Mouse (Mus musculus) testis, postnatal 14 days (tissue): Measurements from ENCODE around the gene Dst.

Source experiments
- DNase-seq: peaks from one replicate; pipeline ENCODE4 v3.0.0; 2021; ENCODE audit warnings: low spot score

The Dst gene

DNA sequence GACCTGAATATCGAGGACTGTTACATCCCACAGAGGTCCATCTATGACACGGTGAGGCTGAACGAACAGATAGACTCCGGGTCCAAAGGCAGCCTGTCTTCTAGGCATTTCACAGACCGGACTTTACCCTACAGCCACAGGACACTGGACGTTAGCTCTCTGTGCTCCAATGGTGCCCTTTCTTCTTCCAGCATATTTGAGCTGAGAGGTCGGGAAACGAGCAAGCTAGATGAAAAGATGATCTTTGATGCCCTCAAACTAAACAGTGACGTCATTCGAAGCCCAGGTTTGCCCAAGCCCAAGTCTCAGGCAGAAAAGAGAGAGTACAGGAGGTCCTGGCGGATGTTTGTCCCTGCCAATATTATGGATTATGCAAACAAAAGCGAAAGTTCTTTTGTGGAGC, 329.7 kb downstream of the Dst start:
- DNase-seq: no peak

DNA sequence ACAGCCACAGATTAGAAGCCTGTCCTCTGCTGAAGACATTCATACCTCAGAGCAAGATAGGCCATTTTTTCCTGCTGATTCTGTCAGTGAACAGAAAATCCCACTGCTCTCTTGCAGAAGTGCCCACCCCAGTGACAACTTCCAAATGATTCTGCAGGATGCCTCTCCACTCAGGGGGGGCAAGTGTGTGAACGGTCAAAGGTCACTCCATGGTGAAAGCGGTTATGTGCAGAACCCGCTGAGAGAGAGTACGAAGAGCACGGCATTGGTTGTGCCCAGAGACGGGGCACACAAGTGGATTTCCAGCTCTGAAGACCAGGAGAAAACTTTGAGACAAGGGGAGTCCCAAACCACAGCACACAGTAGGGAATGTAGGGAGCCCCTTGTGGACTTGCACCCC, 330.2 kb downstream of the Dst start:
- no peak for DNase-seq

DNA sequence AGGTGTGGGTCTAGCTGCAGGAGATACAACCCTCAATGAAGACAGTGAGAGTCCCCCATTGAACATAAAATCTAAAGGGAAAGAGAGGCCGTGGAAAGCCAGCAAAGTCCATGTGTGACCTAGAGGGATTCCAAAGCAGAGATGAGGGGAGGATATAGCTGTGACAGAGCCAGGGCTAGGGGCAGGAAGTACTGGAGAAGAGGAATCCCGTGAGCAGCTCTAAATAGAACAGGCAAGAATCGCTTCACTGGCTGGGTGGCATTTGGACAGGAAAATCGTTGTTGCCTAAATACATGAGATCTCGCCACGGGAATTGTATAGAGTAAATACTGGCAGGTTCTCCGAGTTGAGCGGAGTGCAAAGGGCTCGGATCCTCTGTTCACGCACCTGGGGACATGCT, 336.7 kb downstream of the Dst start:
- no peak for DNase-seq

DNA sequence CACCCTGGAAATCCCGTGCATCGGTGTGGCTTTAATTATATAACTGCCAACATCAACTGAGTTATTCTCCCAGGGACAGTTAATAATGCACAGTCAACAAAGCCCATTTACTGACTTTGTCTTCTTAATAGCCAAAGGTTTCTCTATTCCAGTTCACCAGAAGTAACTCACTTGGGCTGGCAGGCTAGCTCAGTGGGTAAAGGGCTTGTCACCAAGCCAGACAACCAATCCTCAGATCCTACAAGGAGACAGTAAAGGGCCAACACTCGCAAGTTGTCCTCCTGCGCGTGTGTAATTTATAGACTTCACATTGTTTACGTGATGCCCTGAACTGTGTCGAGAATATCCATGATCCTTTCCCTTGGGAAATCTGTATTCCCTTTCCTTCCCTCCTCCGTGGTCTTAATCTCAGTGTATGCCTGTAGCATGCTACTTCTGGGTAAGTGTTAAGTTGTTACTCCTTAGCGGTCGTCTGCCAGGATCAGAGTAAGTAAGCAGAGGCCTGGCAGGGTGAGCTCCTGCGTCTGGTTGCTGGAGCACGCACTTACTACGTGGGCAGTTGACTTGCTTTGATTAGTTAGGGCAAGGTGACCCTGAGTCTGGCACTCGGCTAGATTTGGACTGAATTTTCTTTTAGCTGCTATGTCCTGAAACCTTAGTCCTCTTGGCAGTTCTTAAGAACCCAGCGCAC, 338.1 kb downstream of the Dst start:
- no peak for DNase-seq

DNA sequence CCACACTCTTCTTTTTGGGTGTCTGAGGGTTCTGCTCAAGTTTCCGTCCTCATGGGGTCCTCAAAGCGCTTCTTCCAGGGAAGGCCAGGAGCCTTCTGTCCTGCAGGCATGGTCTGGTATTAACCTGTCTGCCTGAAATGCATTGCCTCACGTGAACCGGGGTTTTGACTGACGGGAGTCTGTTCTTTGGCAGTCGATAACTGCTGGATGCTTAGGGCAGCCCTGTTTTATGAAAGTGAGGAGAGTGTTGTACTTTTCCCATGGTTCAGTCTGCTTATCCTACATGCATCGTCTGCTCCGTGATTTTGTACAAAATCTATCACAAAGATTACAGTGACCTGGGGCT, 338.6 kb downstream of the Dst start:
- no peak for DNase-seq

DNA sequence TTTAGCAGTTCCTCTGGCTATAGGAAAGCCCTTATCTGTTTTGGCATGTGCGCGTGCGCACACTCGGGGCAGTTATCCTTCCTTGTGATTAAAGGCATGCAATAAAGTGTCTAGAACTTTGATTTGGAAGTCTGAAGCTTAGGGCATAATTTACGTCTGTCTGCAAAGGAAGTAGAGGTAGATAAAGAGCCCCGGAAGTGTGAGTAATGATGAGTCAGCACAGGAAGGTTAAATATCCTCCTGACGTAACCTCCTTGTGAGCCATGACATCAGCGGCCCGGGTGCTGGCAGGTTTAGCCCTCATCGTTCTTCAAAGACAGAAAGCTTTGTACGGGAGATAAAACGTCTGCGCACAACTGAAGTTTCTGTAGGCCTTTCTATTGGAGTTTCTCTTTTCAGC, 343.1 kb downstream of the Dst start:
- no peak for DNase-seq

DNA sequence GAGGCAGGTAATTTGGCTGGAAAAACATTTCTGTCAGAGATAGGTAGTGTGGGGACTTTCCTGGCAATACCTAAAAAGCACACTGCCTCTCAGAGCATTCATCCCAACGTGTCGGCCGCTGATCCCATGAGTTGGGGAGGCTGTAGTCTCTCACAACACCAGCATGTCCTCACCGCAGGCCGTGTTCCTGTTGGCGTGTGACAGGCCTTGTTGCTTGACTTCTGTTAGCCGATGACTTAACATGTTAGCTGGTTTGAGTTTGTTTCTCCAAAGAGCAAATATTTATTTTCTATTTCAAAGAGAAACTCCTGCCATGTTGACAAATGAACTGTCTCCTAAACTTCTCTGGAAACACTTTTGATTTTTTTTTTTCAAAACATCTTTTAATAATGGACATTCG, 344.2 kb downstream of the Dst start:
- no peak for DNase-seq

DNA sequence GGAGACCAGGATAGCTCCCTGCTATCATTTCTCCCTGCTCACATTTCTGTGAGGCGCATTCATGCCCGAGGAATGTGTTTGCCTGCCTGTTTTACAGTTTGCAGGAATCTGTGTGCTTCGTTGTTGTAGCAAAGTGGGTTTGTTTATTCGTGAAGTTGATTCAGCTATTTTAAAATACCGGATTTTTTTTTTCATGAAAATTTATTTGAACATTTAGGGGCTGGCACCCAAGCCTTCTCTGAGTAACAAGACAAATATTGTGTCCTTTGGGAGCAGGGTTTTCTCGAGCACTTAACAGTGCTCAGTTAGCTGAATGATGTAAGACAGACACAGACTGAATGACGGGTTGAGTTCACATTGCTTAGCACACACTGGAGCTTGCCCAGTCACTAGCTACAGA, 345.9 kb downstream of the Dst start:
- DNase-seq: no peak

DNA sequence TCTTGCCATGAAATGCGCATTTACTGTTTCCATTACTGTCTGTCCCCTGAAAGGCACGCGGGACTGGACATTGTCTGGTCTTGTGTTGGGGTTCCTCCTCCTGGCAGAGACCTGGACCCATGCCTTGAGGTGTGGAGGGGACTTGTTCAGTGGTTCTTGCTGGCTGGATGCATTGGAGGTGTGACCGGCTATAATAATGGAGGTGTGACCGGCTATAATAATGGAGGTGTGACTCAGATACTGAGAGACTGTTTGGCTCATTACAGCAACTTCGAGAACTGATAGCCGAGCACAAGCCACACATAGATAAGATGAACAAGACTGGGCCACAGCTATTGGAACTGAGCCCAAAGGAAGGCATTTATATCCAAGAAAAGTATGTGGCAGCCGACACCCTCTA, 351.9 kb downstream of the Dst start:
- DNase-seq: no peak

DNA sequence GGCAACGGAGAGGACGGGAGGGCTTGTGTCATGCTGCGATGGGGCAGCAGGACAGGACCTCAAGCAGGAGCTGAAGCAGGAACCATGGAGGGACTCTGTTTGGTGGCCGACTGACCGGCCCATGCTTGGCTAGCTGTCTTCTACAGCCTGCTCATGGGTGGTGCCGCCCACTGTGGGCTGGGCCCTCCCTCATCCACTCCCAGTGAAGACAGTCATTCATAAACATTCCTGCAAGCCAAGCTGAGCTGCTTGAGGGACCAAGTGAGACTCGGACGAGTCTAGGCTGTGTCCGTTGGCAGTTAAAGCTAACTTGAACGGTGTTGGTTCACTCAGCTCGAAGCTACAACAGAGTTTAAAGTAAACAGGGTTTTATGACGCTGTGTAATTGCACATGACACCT, 353.0 kb downstream of the Dst start:
- no peak for DNase-seq

DNA sequence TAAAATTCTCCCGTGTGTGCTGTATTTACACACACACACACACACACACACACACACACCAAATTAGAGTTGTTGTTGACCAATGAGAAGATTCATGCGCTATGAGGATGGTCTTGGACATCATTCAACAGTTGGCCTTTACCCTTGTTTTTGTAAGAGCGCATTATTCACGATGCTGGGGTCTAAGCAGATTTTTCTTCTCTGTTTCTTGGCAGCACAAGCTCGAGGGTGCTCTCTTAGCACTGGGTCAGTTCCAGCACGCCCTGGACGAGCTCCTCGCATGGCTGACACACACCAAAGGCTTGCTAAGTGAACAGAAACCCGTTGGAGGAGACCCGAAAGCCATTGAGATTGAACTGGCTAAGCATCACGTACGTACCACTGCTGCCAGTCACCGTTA, 360.5 kb downstream of the Dst start:
- no peak for DNase-seq

DNA sequence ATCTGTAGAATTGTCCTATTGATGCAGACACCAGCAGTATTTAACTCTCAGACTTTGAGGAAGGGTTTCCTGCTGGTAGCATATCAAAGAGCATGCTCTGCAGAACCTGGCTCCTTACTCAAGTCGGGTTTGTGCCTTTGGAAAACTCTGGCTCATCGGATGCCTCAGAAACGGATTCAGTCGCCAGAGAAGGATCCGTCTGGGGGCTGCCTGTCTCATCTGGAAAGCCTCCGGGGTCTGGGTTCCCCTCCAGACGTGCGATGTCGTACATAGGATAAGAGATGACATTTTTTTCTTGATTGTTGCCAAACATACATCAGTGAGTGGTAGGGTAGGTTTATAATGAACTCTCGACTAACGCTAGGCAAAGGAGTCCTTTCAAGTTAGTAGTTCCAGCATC, 361.6 kb downstream of the Dst start:
- no peak for DNase-seq

DNA sequence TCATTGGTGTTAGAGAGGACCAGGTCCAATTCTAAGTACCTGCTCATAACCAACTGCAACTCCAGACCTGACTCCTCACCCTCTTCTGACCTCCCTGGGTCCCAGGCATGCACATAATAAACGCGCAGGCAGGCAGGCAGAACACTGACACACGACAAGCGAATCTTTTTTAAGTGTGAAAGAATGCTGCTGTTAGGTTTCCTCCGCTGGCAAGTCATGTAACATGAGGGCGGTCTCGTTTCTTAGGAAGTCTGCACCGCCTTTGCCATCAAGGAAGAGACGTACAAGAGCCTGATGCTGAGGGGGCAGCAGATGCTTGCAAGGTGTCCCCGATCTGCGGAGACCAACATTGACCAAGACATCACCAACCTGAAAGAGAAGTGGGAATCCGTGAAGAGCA, 365.9 kb downstream of the Dst start:
- DNase-seq: no peak

DNA sequence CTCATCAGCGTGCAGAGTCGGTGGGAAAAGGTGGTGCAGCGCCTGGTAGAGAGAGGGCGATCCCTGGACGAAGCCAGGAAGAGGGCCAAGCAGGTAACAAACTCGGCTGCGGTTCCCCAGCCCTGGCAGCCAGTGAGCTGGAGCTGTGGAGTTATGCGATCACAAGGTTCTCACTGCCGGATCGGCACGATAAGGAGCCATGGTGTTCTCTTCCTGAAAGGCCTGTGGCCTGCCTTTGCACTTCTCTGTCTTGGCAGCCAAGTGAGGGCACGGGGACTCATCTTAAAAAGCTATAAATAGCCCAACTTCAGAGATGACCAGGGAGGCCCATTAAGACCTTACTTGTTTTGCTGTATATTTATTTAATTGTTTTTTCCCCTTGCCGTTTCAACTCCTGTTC, 367.8 kb downstream of the Dst start:
- no peak for DNase-seq

DNA sequence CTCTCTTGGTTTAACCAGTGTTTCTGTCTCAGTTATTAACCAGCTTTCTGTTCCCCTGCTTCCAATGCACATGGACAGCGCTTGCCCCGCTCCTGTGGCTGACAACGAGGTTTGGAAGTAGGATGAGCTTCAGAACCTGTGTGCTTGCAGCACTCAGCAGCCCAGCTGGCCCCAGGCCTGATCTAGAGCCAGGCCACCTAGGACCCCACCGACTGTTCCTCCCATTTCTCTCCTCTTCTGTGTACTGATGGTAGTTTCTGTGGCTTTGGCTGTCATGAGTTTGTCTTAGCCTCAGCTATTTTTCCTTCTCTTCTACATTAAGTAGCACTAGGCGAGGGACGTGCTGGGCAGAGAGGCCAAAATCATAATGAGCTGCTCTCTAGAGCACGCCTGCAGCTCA, 368.7 kb downstream of the Dst start:
- DNase-seq: no peak

DNA sequence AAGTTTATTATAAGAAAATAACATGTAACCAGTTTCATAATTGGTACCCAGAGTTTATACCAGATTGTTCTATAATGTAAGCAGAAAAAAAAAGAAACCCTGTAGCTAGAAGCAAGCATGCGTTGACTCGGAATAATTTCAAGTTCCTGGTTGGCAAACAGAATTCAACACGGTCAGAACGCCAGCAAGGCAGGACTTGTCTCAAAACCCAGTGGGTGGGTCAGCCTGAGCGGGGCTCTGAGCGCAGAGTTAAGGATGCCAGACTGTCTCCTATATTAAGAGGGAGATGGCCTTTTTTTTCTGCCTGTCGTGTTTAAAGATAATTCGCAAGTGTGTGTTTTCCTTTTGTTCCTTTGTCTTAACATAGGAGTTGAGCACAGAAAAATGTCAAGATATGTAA, 369.2 kb downstream of the Dst start:
- no peak for DNase-seq

DNA sequence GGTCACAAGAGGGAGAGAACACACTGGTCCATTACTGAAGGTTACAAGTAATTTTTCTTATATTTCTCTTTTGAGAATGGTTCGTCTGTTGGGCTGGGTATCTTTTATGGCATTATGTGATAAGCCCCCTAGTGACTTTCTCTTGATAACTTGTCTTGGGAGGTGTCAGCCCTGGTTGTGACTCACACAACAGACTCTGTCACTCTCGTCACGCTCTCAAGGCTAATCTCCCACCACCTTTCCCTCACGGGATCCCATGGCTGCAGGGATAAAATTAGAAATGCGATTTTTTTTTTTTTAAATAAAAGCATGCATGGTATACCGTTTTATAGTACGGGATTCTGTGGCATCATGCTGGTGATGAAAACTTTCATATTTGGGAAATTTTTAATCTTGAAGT, 375.5 kb downstream of the Dst start:
- DNase-seq: no peak

DNA sequence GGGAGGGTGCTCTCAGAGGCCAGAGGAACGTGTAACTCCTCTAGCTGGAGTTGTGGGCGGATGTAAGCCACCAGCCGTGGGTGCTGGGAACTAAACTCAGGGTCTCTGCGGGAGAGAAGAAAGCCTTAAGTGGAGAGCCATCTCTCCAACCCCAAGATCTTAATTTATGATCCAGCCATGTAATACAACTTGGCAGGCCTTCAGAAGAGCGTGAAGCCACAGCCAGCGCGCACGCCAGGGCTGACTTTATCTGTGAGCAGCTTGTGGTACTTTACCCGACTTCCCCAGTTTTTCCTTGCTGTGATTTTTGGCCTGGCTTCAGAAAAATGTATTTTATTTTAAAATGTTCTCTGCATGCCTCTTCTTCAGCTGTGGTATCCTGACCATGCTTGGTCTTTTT, 377.0 kb downstream of the Dst start:
- no peak for DNase-seq

DNA sequence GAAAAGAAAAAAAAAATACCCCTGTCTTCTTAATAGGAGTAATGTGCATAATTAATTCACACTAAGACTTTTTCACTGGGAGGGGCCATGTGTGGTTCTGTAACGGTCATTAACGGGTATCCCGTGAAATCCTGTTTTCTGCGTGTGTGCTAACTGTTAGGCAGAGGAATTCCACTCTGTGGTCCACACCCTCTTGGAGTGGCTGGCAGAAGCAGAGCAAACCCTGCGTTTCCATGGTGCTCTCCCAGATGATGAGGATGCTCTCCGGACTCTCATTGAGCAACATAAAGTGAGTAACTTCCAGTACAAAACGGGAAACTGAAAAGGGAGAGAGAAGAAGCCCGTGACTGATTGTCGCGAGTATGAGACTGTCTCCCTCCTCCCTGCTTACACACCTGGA, 379.7 kb downstream of the Dst start:
- no peak for DNase-seq

DNA sequence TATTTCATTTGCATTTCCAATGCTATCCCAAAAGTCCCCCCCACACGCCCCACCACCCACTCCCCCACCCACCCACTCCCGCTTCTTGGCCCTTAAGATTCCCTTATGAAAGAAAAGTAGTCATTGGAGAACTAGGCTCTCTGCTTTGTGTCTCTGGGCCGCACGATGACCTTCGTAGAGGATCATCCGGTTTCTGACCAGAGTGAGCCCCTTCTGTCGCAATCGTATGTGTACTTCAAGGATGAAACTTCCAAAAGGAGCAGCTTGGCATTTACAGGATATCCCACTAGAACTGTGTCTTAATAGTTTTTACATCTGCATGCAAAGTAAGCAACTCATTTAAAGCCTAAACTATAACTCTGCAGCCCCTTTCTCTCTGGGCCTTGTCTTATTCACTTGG, 380.2 kb downstream of the Dst start:
- no peak for DNase-seq

DNA sequence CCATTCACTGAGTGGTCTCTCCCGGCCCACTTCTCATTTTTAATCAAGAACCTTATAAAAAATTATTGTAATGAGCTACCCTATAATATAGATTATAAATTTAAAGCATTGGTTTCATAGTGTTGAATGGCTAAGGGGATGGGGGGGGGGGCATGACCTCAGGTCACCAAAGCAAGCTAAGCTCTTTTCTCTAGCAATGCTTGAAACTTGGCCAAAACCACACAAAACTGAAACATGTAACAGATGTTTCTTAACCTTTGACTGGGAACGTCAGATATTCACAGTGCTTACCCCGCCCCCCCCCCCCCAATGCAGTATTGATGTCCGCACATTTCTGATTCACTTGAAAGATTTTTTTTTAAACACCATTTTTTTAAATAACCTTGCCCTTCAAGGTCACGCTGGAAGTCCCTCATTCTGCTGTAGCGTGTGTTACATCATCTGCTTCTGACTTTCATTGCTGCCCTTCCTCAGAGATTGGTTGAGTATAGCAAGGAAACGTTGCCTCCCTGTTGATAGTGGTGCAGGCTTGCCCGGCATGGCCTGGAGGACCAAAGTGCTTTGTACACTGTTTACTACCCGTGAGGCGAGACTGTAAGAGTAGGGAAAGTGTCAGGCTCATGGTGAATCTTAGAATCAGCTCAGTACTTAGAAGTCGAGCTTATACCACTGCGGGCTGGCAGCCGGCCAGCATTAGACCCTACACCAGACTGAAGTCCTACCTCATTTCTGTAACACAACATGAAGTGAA, 380.9 kb downstream of the Dst start:
- DNase-seq: no peak

DNA sequence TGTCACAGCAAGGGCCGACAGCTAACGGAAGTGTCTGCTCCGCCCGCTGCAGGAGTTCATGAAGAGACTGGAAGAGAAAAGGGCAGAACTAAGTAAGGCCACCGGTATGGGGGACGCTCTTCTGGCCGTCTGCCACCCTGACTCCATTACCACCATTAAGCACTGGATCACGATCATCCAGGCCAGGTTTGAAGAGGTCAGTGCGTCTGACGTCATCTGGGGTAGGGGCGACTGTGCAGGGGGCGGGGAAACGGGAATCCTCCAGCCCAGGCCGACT, 381.4 kb downstream of the Dst start:
- DNase-seq: no peak

DNA sequence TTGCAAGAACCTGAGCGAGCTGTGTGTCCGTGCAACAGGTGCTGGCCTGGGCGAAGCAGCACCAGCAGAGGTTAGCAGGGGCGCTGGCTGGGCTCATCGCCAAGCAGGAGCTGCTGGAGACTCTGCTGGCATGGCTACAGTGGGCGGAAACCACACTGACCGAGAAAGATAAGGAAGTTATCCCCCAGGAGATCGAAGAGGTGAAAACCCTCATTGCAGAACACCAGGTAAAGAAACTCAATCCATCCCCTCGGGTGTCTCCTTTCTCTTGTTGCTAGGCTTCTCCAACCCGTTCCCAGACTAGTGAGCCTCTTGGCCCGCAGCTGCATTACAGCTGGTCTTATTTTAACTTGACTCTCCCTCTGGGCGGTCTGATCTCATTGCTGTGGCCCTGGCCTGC, 382.3 kb downstream of the Dst start:
- peak; percentile 83 for DNase-seq

DNA sequence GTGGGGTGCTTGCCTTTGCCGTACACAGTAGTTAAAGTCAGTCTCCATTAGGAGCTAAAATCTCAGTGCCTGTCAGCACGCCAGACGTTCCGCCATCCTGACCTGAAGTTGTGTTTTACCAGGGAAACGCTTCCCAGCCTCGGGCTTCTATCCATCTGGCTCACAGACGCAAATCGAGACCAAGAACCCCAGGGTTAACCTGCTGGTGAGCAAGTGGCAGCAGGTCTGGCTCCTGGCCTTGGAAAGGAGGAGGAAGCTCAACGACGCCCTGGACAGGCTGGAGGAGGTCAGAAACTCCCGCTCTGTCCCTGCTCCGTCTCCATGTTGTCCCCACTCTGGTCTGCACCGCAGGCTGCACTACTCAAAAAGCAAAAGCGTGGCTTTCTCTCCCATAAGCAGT, 385.2 kb downstream of the Dst start:
- DNase-seq: peak; percentile 21

DNA sequence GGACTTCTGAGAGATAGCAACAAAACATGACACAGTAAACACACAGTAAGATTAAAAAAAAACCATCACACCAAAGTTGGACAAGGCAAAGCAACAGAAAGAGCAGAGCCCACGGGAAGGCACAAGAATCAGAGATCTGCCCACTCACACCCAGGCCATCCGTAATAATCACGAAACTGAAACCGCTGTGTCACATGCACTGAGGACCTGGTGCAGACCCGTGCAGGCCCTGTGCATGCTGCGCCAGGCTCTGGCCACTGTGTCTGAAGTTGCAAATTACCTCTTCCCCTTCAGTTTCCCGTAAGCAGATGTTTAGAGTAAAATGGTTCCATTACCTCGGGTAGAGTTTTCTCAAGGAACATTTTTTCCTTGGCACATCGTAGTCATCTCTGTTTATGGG, 389.6 kb downstream of the Dst start:
- no peak for DNase-seq
